Mouse (Mus musculus): ENCODE results near the gene Skiv2l. TPM values are rescaled to one million over a fixed set of nuclear protein-coding genes. Genes with fewer than 3 reads are reported as not detected.
"Not testable (repeated sequence)": the region's sequence is repeated elsewhere in the genome, so short reads cannot be mapped to it uniquely, and the experiment has no call there.

The Skiv2l gene
- total RNA-seq, 2 experiments from 2014 or later: 68.5 to 74.7 TPM

- DNase-seq: no peak
- intact Hi-C loops (cut with DNase I): loop anchor here (5.0 kb wide), 1 partner anchor 184 kb away; no protein-coding TSS in a partner anchor
Measured at GRCm38 (mm10) chr17:34836155-34836855, 13.7 kb downstream of the Skiv2l start.

GRCm38 (mm10) chr17:34830776-34831175 lies 19.2 kb downstream of the Skiv2l start:
- not testable (repeated sequence) for DNase-seq

GRCm38 (mm10) chr17:34814818-34815370 lies 35.1 kb downstream of the Skiv2l start:
- intact Hi-C loops (cut with DNase I): no loop called here
- DNase-seq: no peak

More at GRCm38 (mm10) chr17:34830776-34831175, 19.2 kb downstream of the Skiv2l start:
- intact Hi-C loops (cut with DNase I): not testable (repeated sequence)

GRCm38 (mm10) chr17:34813747-34814146 lies 36.3 kb downstream of the Skiv2l start:
- intact Hi-C loops (cut with DNase I): not testable (repeated sequence)

GRCm38 (mm10) chr17:34811275-34811674 lies 38.7 kb downstream of the Skiv2l start:
- intact Hi-C loops (cut with DNase I): no loop called here

More at GRCm38 (mm10) chr17:34813747-34814146, 36.3 kb downstream of the Skiv2l start:
- DNase-seq: peak; percentile 35

GRCm38 (mm10) chr17:34810811-34811210 lies 39.2 kb downstream of the Skiv2l start:
- DNase-seq; intact Hi-C loops (cut with DNase I): not testable (repeated sequence)

More at GRCm38 (mm10) chr17:34811275-34811674, 38.7 kb downstream of the Skiv2l start:
- no peak for DNase-seq

GRCm38 (mm10) chr17:34810411-34810810 lies 39.6 kb downstream of the Skiv2l start:
- DNase-seq; intact Hi-C loops (cut with DNase I): not testable (repeated sequence)

GRCm38 (mm10) chr17:34808599-34809205 lies 41.3 kb downstream of the Skiv2l start:
- DNase-seq: no peak
- intact Hi-C loops (cut with DNase I): loop anchor here (5.0 kb wide), 1 partner anchor 141 kb away; no protein-coding TSS in a partner anchor

GRCm38 (mm10) chr17:34807176-34807575 lies 42.8 kb downstream of the Skiv2l start:
- intact Hi-C loops (cut with DNase I): loop anchor here (5.0 kb wide), 1 partner anchor 140 kb away; no protein-coding TSS in a partner anchor
- no peak for DNase-seq

GRCm38 (mm10) chr17:34804871-34805562 lies 45.0 kb downstream of the Skiv2l start:
- DNase-seq: no peak
- intact Hi-C loops (cut with DNase I): loop anchor here (5.0 kb wide), 2 partner anchors 88 to 138 kb away; no protein-coding TSS in a partner anchor

GRCm38 (mm10) chr17:34804301-34804700 lies 45.7 kb downstream of the Skiv2l start, which contains the start of gene Cyp21a1:
Gene Cyp21a1, minus strand, starts transcription at chr17:34804561.
- not testable (repeated sequence) for DNase-seq
- intact Hi-C loops (cut with DNase I): loop anchor here (5.0 kb wide), 1 partner anchor 87 kb away; no protein-coding TSS in a partner anchor

- DNase-seq: not testable (repeated sequence)
- intact Hi-C loops (cut with DNase I): loop anchor here (5.0 kb wide), 1 partner anchor 86 kb away; no protein-coding TSS in a partner anchor
Measured at GRCm38 (mm10) chr17:34803367-34803766, 46.6 kb downstream of the Skiv2l start.

GRCm38 (mm10) chr17:34802756-34803155 lies 47.3 kb downstream of the Skiv2l start:
- DNase-seq: not testable (repeated sequence)
- intact Hi-C loops (cut with DNase I): loop anchor here (5.0 kb wide), 1 partner anchor 85 kb away; no protein-coding TSS in a partner anchor

GRCm38 (mm10) chr17:34800781-34801305 lies 49.2 kb downstream of the Skiv2l start:
- intact Hi-C loops (cut with DNase I): loop anchor here (5.0 kb wide), 1 partner anchor 84 kb away; no protein-coding TSS in a partner anchor
- not testable (repeated sequence) for DNase-seq

GRCm38 (mm10) chr17:34799531-34799925 lies 50.5 kb downstream of the Skiv2l start:
- intact Hi-C loops (cut with DNase I): no loop called here

GRCm38 (mm10) chr17:34798866-34799530 lies 51.0 kb downstream of the Skiv2l start:
- intact Hi-C loops (cut with DNase I): no loop called here
- no peak for DNase-seq

More at GRCm38 (mm10) chr17:34799531-34799925, 50.5 kb downstream of the Skiv2l start:
- no peak for DNase-seq

- DNase-seq; intact Hi-C loops (cut with DNase I): not testable (repeated sequence)
Measured at GRCm38 (mm10) chr17:34798071-34798470, 51.9 kb downstream of the Skiv2l start.

GRCm38 (mm10) chr17:34797211-34797995 lies 52.6 kb downstream of the Skiv2l start:
- intact Hi-C loops (cut with DNase I); DNase-seq: not testable (repeated sequence)

Measured in left cerebral cortex, postnatal 4 days (tissue).